Mouse (Mus musculus) lung, postnatal 0 days (tissue): Measurements from ENCODE around the gene Fgf12.

Experiments
- CTCF ChIP-seq: IDR thresholded peaks from 2 replicates; pipeline ENCODE4 v1.5.1; 2016; ENCODE audit warnings: antibody characterized with exemption, mild to moderate bottlenecking
- EP300 ChIP-seq: IDR thresholded peaks from 2 replicates; pipeline ENCODE4 v1.6.1; 2016; ENCODE audit warnings: antibody characterized with exemption, mild to moderate bottlenecking, control low read depth

GRCm38 (mm10) chr16:28625689-28626088 is 127.2 kb downstream of the Fgf12 start:
- TF ChIP-seq CTCF (no peak), EP300 (no peak)
